Mouse (Mus musculus) brain, embryonic 14.5 days (tissue): ENCODE measurements around the gene Exog.

Source experiments
- CTCF ChIP-seq: fragments of 200-500 bp; IDR thresholded peaks from 2 replicates; pipeline ENCODE4 v1.5.1; 2012; ENCODE audit warnings: inconsistent platforms, mild to moderate bottlenecking, moderate library complexity, borderline replicate concordance; ENCODE audit not compliant: insufficient read depth, insufficient read length; ENCODE audit errors: extremely low read depth
- POLR2A ChIP-seq: fragments of 200-500 bp; IDR thresholded peaks from 2 replicates; pipeline ENCODE4 v1.6.1; 2012; ENCODE audit warnings: mild to moderate bottlenecking, inconsistent platforms, borderline replicate concordance; ENCODE audit not compliant: poor library complexity, insufficient read depth, insufficient read length, severe bottlenecking; ENCODE audit errors: extremely low read depth

GRCm38 (mm10) chr9:119401351-119401750, 43.4 kb upstream of the Exog start:
- TF ChIP-seq CTCF (no peak), POLR2A (no peak)
